Mouse (Mus musculus) liver, embryonic 14.5 days (tissue): ENCODE measurements around the gene Ccdc15. TPM values are rescaled to one million over a fixed set of nuclear protein-coding genes. Genes with fewer than 3 reads are reported as not detected.
A peak's percentile ranks its signal among the peaks of the same experiment; 100 is the strongest.

Source experiments
- ATAC-seq: fragments of 200-750 bp; cut with Nextera tagmentation; 2 replicates; pipeline ENCODE4 v1.8.0; 2017; ENCODE audit warnings: moderate number of reproducible peaks, mild to moderate bottlenecking, moderate library complexity; ENCODE audit not compliant: insufficient read depth
- DNase-seq, 3 experiments: peaks; one replicate each; pipeline ENCODE4 v3.0.0-alpha.2; 2012 to 2013; ENCODE audit warnings: low read depth in 3 of 3, low spot score in 3 of 3
- H3K27ac ChIP-seq: fragments of 300-500 bp; sonication (generic); 2 replicates; pipeline ENCODE4 v1.5.1; 2014; ENCODE audit warnings: moderate library complexity, mild to moderate bottlenecking, control low read depth, inconsistent platforms
- H3K27me3 ChIP-seq: fragments of 300-500 bp; sonication (generic); 2 replicates; pipeline ENCODE4 v1.6.1; 2014; ENCODE audit warnings: mild to moderate bottlenecking, low read length, moderate library complexity; ENCODE audit not compliant: control insufficient read depth, insufficient read depth
- H3K36me3 ChIP-seq: fragments of 300-500 bp; sonication (generic); replicated peaks from 2 replicates; pipeline ENCODE4 v1.6.1; 2014; ENCODE audit warnings: low read depth; ENCODE audit not compliant: control insufficient read depth, insufficient read depth
- H3K4me1 ChIP-seq, 2 experiments: fragments of 200-500 bp in 1 of 2; fragments of 300-500 bp in 1 of 2; sonication (generic) in 1 of 2; replicated peaks; 2 replicates each; pipeline ENCODE4 v1.6.1; 2012 to 2014; ENCODE audit warnings: antibody characterized with exemption in 1 of 2, inconsistent platforms in 1 of 2, low read length in 1 of 2; ENCODE audit not compliant: control insufficient read depth in 2 of 2, insufficient read depth in 2 of 2
- H3K4me2 ChIP-seq: fragments of 300-500 bp; sonication (generic); 2 replicates; pipeline ENCODE4 v1.6.1; 2014; ENCODE audit warnings: low read depth, mild to moderate bottlenecking, control low read depth, moderate library complexity
- H3K4me3 ChIP-seq, 2 experiments: fragments of 200-500 bp in 1 of 2; fragments of 300-500 bp in 1 of 2; sonication (generic) in 1 of 2; 2 replicates each; pipeline ENCODE4 v1.5.1; 2012 to 2014; ENCODE audit warnings: low read depth in 2 of 2, low read length in 2 of 2, mild to moderate bottlenecking in 2 of 2, control low read depth in 1 of 2, inconsistent platforms in 1 of 2, moderate library complexity in 1 of 2; ENCODE audit not compliant: insufficient read depth in 1 of 2
- H3K9ac ChIP-seq: fragments of 300-500 bp; sonication (generic); replicated peaks from 2 replicates; pipeline ENCODE4 v1.6.1; 2014; ENCODE audit warnings: mild to moderate bottlenecking, control low read depth, moderate library complexity
- H3K9me3 ChIP-seq: fragments of 300-500 bp; sonication (generic); 2 replicates; pipeline ENCODE4 v1.6.1; 2016; ENCODE audit warnings: low read length, mixed read lengths; ENCODE audit not compliant: control insufficient read depth
- CTCF ChIP-seq: IDR thresholded peaks from 2 replicates; pipeline ENCODE4 v1.5.1; 2016; ENCODE audit warnings: antibody characterized with exemption, low read depth, control low read depth
- EP300 ChIP-seq: IDR thresholded peaks from 2 replicates; pipeline ENCODE4 v1.6.1; 2016; ENCODE audit warnings: antibody characterized with exemption, low read depth
- WGBS: fragments of 180-500 bp; shearing (Covaris S2); extraction: QIAGEN DNeasy Blood & Tissue Kit; methylation state at CpG from one replicate; pipeline ENCODE4 v1.1.7; 2014; ENCODE audit not compliant: insufficient replicate concordance; 5-methylcytosine and 5-hydroxymethylcytosine counted together
- polyA plus RNA-seq, 2 experiments: library from polyadenylated mRNA; depleted of rRNA in 1 of 2; stranded (reverse) in 1 of 2; unstranded in 1 of 2; fragments of >200 nt; fragmentation: Nextera tagmentation in 1 of 2; extraction: Ambion mirVana in 1 of 2; gene quantifications; 2 replicates each; pipeline versions ENCODE4 v1.2.1 to v1.2.3; 2012 to 2014

Ccdc15 gene
- polyA plus RNA-seq (2012; rRNA removed) (1.1 and 1.5 TPM in 2 replicates), polyA plus RNA-seq (2014; fragmentation: Nextera tagmentation; extraction: Ambion mirVana) (3.0 and 3.6 TPM in 2 replicates)

DNA sequence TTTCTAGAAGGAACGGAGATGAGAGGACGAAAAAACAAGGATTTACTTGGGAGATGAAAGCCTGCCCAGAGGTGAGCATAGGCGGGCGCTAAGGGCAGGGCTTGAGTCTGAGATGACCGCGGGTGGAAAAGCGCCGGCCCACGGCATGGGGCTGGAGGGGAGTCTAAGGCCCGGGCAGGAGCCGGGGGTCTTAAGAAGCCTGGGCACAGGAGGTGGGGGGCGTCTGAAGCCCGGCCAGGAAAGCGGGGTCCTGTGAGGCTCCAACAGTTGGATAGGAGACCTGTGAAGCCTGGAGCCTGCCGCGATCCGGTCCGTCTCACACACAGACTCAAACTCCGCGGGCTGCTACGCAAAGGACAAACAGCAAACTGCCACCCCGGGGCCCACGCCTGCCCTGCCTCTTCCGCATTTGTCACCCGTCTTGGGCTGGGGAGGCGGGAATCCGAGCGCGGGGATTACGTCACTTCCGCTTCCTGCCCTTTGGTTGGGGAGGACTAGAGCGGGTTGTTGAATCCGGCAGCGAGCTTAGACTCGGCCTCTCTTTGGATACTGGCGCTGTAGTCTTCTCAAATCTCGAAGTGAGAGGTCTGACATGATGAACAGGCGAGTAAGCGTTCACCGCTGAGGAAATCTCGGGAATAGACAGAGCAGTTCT lies at the start of gene Ccdc15:
Ccdc15 (minus strand) TSS at position 445 of the 655 bp plus-strand sequence.
- H3K4me2 ChIP-seq: peak within 1 kb of the TSS; percentile 93
- ATAC-seq (peak; percentile 98), DNase-seq (peak; percentile 94 to 96 (median 95))
- peak within 1 kb of the TSS; percentile 92 for H3K9ac ChIP-seq
- peak within 1 kb of the TSS; percentile 88 for H3K27ac ChIP-seq
- no peaks in the 10 kb centered on the region for H3K9me3 ChIP-seq
- H3K36me3 ChIP-seq: no peaks in the 10 kb centered on the region
- peak within 1 kb of the TSS; percentile 88 to 89 for H3K4me3 ChIP-seq
- WGBS: under 1% methylated on average over 40 of the region's 41 CpGs
- H3K4me1 ChIP-seq: peaks cover 7% of the 10 kb centered on the region in 2 experiments
- H3K27me3 ChIP-seq: no peaks in the 10 kb centered on the region
- TF ChIP-seq CTCF (0 out of 2 replicates have a peak, but pooled peaks have one; percentile 13), EP300 (peak; percentile 21; the same call in 1 of the 2 replicates)

DNA sequence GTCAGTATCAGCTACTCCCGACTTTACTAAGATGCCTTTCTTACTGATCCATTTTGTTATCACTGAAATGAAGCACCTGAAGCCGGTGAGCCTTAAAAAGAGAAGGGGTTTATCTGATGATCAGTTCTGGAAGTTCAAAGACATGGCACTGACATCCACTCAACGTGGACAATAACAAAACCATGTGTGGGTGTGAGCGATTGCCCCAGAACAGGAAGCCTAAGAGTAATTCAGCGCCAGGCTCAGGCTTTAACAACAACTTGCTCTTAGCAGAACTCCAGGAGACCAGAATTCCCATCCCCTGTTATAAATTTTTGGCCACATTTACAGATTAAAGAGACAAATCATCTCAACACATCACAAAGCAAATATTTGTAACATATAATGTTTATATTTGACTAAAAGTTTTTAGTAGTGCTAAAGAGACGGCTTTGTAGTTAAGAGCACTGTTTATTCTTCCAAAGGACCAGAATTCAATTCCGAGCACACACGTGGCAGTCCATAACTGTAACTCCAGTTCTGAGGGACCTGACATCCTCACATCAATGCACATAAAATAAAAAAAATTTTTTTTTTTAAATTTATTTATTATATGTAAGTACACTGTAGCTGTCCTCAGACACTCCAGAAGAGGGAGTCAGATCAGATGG lies 45.4 kb upstream of the Ccdc15 start:
- no peaks in the 10 kb centered on the region for H3K27me3 ChIP-seq
- H3K9me3 ChIP-seq: no peaks in the 10 kb centered on the region
- H3K4me1 ChIP-seq: no peaks in the 10 kb centered on the region
- H3K4me3 ChIP-seq: no peak overlapping the region
- no peaks in the 10 kb centered on the region for H3K36me3 ChIP-seq
- 50% methylated on average over 8 of the region's 8 CpGs for WGBS
- H3K4me2 ChIP-seq: no peak overlapping the region
- no peak for TF ChIP-seq CTCF
- no peak for TF ChIP-seq EP300
- H3K27ac ChIP-seq: no peak overlapping the region
- H3K9ac ChIP-seq: no peak overlapping the region
- ATAC-seq (no peak), DNase-seq (no peak)

DNA sequence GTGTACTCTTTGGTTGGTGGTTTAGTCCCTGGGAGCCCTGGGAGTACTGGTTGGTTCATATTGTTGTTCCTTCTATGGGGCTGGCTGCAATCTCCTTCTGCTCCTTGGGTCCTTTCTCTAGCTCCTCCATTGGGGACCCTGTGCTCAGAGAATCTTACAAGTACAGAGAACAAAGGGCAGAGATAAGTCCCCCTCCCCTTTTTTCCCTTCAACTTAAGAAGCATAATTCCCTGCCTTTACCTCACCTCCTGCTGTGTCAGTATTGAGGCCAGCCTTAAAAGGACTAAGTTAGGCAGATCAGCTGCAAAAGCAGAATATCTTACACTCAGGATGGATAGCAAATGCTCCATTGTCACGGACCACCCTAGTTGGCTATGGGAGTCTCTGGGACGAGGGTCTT lies 43.8 kb upstream of the Ccdc15 start:
- Histone ChIP-seq H3K4me1 (no peaks in the 10 kb centered on the region), H3K27me3 (no peaks in the 10 kb centered on the region)
- 49% methylated on average over 2 of the region's 2 CpGs for WGBS

DNA sequence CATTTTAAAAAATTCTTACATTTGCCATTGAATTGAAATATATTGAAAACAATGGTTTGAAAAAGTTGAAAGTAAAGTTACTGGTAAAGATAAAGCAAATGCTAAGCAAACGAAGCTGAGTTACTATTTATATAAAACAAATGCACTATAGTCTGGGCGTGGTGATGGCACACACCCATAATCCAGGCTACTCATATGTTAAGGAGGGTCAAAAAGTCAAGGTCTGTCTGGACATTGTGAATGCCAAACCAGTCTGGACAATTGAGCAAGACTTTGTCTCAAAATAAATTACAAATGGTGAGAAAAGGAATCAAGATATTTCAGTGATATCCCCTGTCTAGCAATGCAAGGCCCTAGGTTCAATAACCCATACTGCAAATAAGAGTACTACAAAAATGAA lies 42.7 kb upstream of the Ccdc15 start:
- ATAC-seq: no peak
- WGBS: 40% methylated on average over 2 of the region's 2 CpGs

More for the DNA sequence above, 43.8 kb upstream of the Ccdc15 start:
- no peak overlapping the region for H3K9ac ChIP-seq
- TF ChIP-seq CTCF: no peak
- TF ChIP-seq EP300: no peak
- no peaks in the 10 kb centered on the region for H3K9me3 ChIP-seq
- no peaks in the 10 kb centered on the region for H3K36me3 ChIP-seq
- DNase-seq: no peak
- H3K4me2 ChIP-seq: no peak overlapping the region
- H3K27ac ChIP-seq: no peak overlapping the region
- no peak overlapping the region for H3K4me3 ChIP-seq
- no peak for ATAC-seq

More for the DNA sequence above, 42.7 kb upstream of the Ccdc15 start:
- no peak for DNase-seq
- Histone ChIP-seq H3K9ac (no peak overlapping the region), H3K36me3 (no peaks in the 10 kb centered on the region), H3K4me1 (no peaks in the 10 kb centered on the region), H3K27me3 (peaks cover 3% of the 10 kb centered on the region; the same call in 1 of the 2 replicates), H3K4me2 (no peak overlapping the region), H3K27ac (no peak overlapping the region), H3K9me3 (no peaks in the 10 kb centered on the region), H3K4me3 (no peak overlapping the region)
- TF ChIP-seq EP300: no peak
- TF ChIP-seq CTCF: no peak
